Mouse (Mus musculus): ENCODE measurements around the gene Gm11634. TPM values are rescaled to one million over a fixed set of nuclear protein-coding genes. Genes with fewer than 3 reads are reported as not detected.
A peak's percentile ranks its signal among the peaks of the same experiment; 100 is the strongest.

Gene Gm11634
- total RNA-seq, 1 experiment from 2014 or later, result not detected

GRCm38 (mm10) chr11:101562391-101562790, 36.7 kb downstream of the Gm11634 start:
- no peak for DNase-seq

GRCm38 (mm10) chr11:101556954-101557353, 42.1 kb downstream of the Gm11634 start:
- DNase-seq, result no peak

GRCm38 (mm10) chr11:101556541-101556940, 42.5 kb downstream of the Gm11634 start:
- no peak for DNase-seq

- no peak for DNase-seq
These were observed 45.6 kb downstream of the Gm11634 start for GRCm38 (mm10) chr11:101553354-101553930.

- peak; percentile 89 for DNase-seq
These were observed 46.4 kb downstream of the Gm11634 start for GRCm38 (mm10) chr11:101552476-101553300.

- peak; percentile 92 for DNase-seq
These were observed 47.1 kb downstream of the Gm11634 start, which contains the start of the genes Brca1 and Nbr1 for GRCm38 (mm10) chr11:101551751-101552475. Gene Brca1, minus strand, starts transcription at chr11:101551955. Gene Nbr1, plus strand, starts transcription at chr11:101552149.

GRCm38 (mm10) chr11:101548526-101548925, 50.5 kb downstream of the Gm11634 start:
- DNase-seq, result no peak

- no peak for DNase-seq
These were observed 54.9 kb downstream of the Gm11634 start for GRCm38 (mm10) chr11:101544132-101544531.

Other genes with a start within 250 kb of the Gm11634 start
- gene G6pc, start 231.7 kb downstream of the Gm11634 start, total RNA-seq (2021), result 1.8 TPM in 2 replicates
- 34.0 and 36.3 TPM in 2 replicates for gene Aarsd1, start 181.6 kb downstream of the Gm11634 start, total RNA-seq (2021)
- gene Gm27029, start 174.5 kb downstream of the Gm11634 start, total RNA-seq (2021), result 3.7 and 4.2 TPM in 2 replicates
- 26.3 and 26.4 TPM in 2 replicates for gene Rundc1, start 174.2 kb downstream of the Gm11634 start, total RNA-seq (2021)
- 3.2 and 3.9 TPM in 2 replicates for gene Ptges3l, start 173.9 kb downstream of the Gm11634 start, total RNA-seq (2021)
- 74.2 and 91.6 TPM in 2 replicates for gene Rpl27, start 157.0 kb downstream of the Gm11634 start, total RNA-seq (2021)
- 33.5 and 39.5 TPM in 2 replicates for gene Ifi35, start 150.8 kb downstream of the Gm11634 start, total RNA-seq (2021)
- gene Rnd2, start 134.3 kb downstream of the Gm11634 start, total RNA-seq (2021), result 8.1 and 11.1 TPM in 2 replicates
- gene Vat1, start 133.0 kb downstream of the Gm11634 start, total RNA-seq (2021), result 104 and 112 TPM in 2 replicates
- 3.5 and 3.9 TPM in 2 replicates for gene Brca1, start 47.3 kb downstream of the Gm11634 start, total RNA-seq (2021)
- 156 and 164 TPM in 2 replicates for gene Nbr1, start 47.1 kb downstream of the Gm11634 start, total RNA-seq (2021)
- 11.4 and 14.1 TPM in 2 replicates for gene Tmem106a, start 17.0 kb downstream of the Gm11634 start, total RNA-seq (2021)
- 29.9 and 37.3 TPM in 2 replicates for gene Rdm1, start 27.9 kb upstream of the Gm11634 start, total RNA-seq (2021)
- gene Arl4d, start 66.3 kb upstream of the Gm11634 start, total RNA-seq (2021), result 5.9 and 8.9 TPM in 2 replicates
- 28.0 TPM in 2 replicates for gene Dhx8, start 133.7 kb upstream of the Gm11634 start, total RNA-seq (2021)
- gene Etv4, start 186.1 kb upstream of the Gm11634 start, total RNA-seq (2021), result 1.4 and 1.9 TPM in 2 replicates

All from adrenal gland, postnatal 25 days (tissue).